8 mouse cellular contexts compared by ENCODE assay signal in the genomic region with DNA sequence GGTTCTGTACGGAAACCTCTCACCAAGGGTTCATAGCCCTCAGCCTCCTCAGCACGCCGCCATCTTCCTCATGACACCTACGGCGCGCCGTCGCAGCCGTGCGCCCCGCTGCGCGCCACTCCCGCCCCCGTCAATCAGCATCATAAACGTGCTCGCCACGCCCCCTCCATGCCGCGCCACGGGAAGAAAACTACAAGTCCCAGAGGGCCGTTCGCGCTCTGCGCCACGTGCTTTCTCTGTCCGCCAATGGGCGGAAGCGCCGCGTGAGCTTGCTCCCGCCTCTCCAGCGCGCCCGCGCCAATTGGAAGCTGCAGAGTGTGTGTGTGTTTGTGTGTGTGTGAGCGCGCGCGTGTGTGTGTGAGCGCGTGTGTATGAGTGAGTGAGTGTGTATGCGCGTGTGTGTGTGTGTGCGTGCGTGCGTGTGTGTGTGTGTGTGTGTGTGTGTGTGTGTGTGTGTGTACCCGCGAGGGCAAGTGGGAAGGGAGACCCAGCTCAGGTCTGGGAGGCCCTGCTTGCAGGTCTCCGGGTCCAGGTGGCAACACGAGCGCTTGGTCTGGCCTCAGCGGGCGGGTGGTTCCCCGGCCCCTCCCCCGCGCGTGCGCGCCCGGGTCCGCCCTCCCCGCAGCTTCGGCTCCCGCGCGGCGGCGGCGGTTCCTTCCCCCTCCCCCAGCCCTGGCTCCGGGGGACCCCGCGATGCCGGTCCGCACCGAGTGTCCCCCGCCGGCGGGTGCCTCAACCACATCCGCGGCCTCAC. TPM values are rescaled to one million over a fixed set of nuclear protein-coding genes. Genes with fewer than 3 reads are reported as not detected.
A peak's percentile ranks its signal among the peaks of the same experiment; 100 is the strongest.
DNase-seq lines count a peak whose midpoint lies in the region; ATAC-seq lines count a peak whose summit lies in the region.

A gene (plus strand): TSS at position 183 of the 754 bp plus-strand sequence.

- WGBS in intestine, embryonic 14.5 days = 1% methylated on average over 81 of the region's 81 CpGs

- intact Hi-C loops in left cerebral cortex, postnatal 14 days (cut with DNase I) = loop anchor here (10.0 kb wide), 1 partner anchor 452 kb away; a partner anchor contains a TSS

- no peaks in the 10 kb centered on the region for H3K9me3 ChIP-seq in intestine, embryonic 14.5 days (ENCODE audit: control insufficient read depth, low read length)

- no peaks in the 10 kb centered on the region for H3K36me3 ChIP-seq in intestine, embryonic 14.5 days (ENCODE audit: control insufficient read depth, insufficient read depth, low read length)

- peak within 1 kb of the TSS; percentile 95 for H3K4me2 ChIP-seq in intestine, embryonic 14.5 days (ENCODE audit: low read length)

- peak; percentile 98 for ATAC-seq in intestine, embryonic 14.5 days (replicated peaks; ENCODE audit: low FRiP score, low TSS enrichment, low read depth)

- peaks cover 18% of the 10 kb centered on the region for H3K4me1 ChIP-seq in intestine, embryonic 14.5 days (replicated peaks; ENCODE audit: control insufficient read depth, insufficient read depth, low read length)

- peak within 1 kb of the TSS; percentile 79 for H3K4me3 ChIP-seq in intestine, embryonic 14.5 days (ENCODE audit: low read depth, low read length)

- H3K27me3 ChIP-seq in intestine, embryonic 14.5 days (replicated peaks; ENCODE audit: control insufficient read depth, insufficient read depth, low read length) = no peaks in the 10 kb centered on the region

- DNase-seq in adrenal gland, adult 18-20 months (ENCODE audit: low spot score in 2 of 2) = peak; percentile 97 to 98
- DNase-seq in embryo, embryonic 11 days = peak; percentile 100
- peak; percentile 97 for DNase-seq in gastrocnemius, postnatal 25 days
- peak; percentile 97 for DNase-seq in intestine, embryonic 14.5 days (ENCODE audit: low spot score)
- peak; percentile 100 for DNase-seq in left cerebral cortex, postnatal 14 days (ENCODE audit: low spot score in 2 of 2)
- peak; percentile 100 for DNase-seq in mesoderm, embryonic 11.5 days (ENCODE audit: low read depth, low spot score)
- peak; percentile 98 to 99 for DNase-seq in right cerebral cortex, postnatal 36 days (ENCODE audit: low spot score in 2 of 2)
- peak; percentile 99 for DNase-seq in yolk sac, embryonic 10.5 days (ENCODE audit: low spot score)

- peak within 1 kb of the TSS; percentile 87 for H3K9ac ChIP-seq in intestine, embryonic 14.5 days (ENCODE audit: low read length)

- peak within 1 kb of the TSS; percentile 84 for H3K27ac ChIP-seq in intestine, embryonic 14.5 days (ENCODE audit: low read depth)

RNA-seq across cellular contexts. Expression of the gene that starts here (rescaled TPM):
- total RNA-seq in adrenal gland, adult 18-20 months (2021) = 10 to 100 TPM; 48.8 to 63.1 TPM
- 10 to 100 TPM; 45.2 to 50.9 TPM for total RNA-seq in gastrocnemius, postnatal 25 days (2021)
- 28.9 and 29.1 TPM in 2 replicates for polyA plus RNA-seq in intestine, embryonic 14.5 days (2014; fragmentation: Nextera tagmentation; extraction: Ambion mirVana)
- total RNA-seq in left cerebral cortex, postnatal 14 days (2021) = 10 to 100 TPM; 43.0 to 44.7 TPM

Comparison
In these comparisons a context has a peak if more than half of its experiments do, and no peak if none do; other contexts are left out.
1. Peak in every context shown above with its lines: DNase-seq, ATAC-seq, H3K4me3 ChIP-seq and H3K27ac ChIP-seq.